Mouse (Mus musculus) hindbrain, embryonic 16.5 days (tissue): ENCODE results near the gene Alms1. TPM values are rescaled to one million over a fixed set of nuclear protein-coding genes. Genes with fewer than 3 reads are reported as not detected.
A peak's percentile ranks its signal among the peaks of the same experiment; 100 is the strongest.

Experiments
- ATAC-seq: fragments of 200-750 bp; cut with Nextera tagmentation; 2 replicates; pipeline ENCODE4 v1.8.0; 2017; ENCODE audit warnings: moderate TSS enrichment, moderate library complexity
- H3K27ac ChIP-seq: fragments of 300-500 bp; sonication (generic); 2 replicates; pipeline ENCODE4 v1.5.1; 2014; ENCODE audit warnings: low read depth, mild to moderate bottlenecking, control low read depth, low read length, moderate library complexity
- H3K27me3 ChIP-seq: fragments of 300-500 bp; sonication (generic); replicated peaks from 2 replicates; pipeline ENCODE4 v1.6.1; 2014; ENCODE audit warnings: low read length; ENCODE audit not compliant: control insufficient read depth, insufficient read depth
- H3K36me3 ChIP-seq: fragments of 300-500 bp; sonication (generic); 2 replicates; pipeline ENCODE4 v1.6.1; 2014; ENCODE audit warnings: mild to moderate bottlenecking, low read length, moderate library complexity, mixed read lengths; ENCODE audit not compliant: control insufficient read depth, insufficient read depth
- H3K4me1 ChIP-seq: fragments of 300-500 bp; sonication (generic); 2 replicates; pipeline ENCODE4 v1.6.1; 2014; ENCODE audit warnings: low read depth, low read length; ENCODE audit not compliant: control insufficient read depth, insufficient read depth
- H3K4me2 ChIP-seq: fragments of 300-500 bp; sonication (generic); 2 replicates; pipeline ENCODE4 v1.6.1; 2014; ENCODE audit warnings: mild to moderate bottlenecking, low read length, control low read depth, moderate library complexity
- H3K4me3 ChIP-seq: fragments of 300-500 bp; sonication (generic); 2 replicates; pipeline ENCODE4 v1.5.1; 2014; ENCODE audit warnings: mild to moderate bottlenecking, low read length, control low read depth, moderate library complexity
- H3K9ac ChIP-seq: fragments of 300-500 bp; sonication (generic); 2 replicates; pipeline ENCODE4 v1.6.1; 2014; ENCODE audit warnings: low read depth, mild to moderate bottlenecking, control low read depth, low read length, moderate library complexity
- H3K9me3 ChIP-seq: fragments of 300-500 bp; sonication (generic); 2 replicates; pipeline ENCODE4 v1.6.1; 2014; ENCODE audit warnings: mild to moderate bottlenecking, low read length, moderate library complexity; ENCODE audit not compliant: control insufficient read depth
- WGBS: fragments of 180-500 bp; shearing (Covaris S2); extraction: QIAGEN DNeasy Blood & Tissue Kit; methylation state at CpG from one replicate; pipeline ENCODE4 v1.1.7; 2014; 5-methylcytosine and 5-hydroxymethylcytosine counted together
- polyA plus RNA-seq: library from polyadenylated mRNA; unstranded; fragments of >200 nt; fragmentation: Nextera tagmentation; extraction: Ambion mirVana; gene quantifications from 2 replicates; pipeline ENCODE4 v1.2.1, GENCODE M21; 2015

Gene Alms1
- polyA plus RNA-seq, 1 experiment from 2014 or later: 4.3 TPM

GRCm38 (mm10) chr6:85586805-85587367 is 445 bp upstream of the Alms1 start:
- Histone ChIP-seq H3K9ac (peak overlapping the region; percentile 88; the same call in 1 of the 2 replicates), H3K4me1 (peaks cover 17% of the 10 kb centered on the region), H3K4me2 (peak overlapping the region; percentile 75), H3K36me3 (no peaks in the 10 kb centered on the region), H3K9me3 (no peaks in the 10 kb centered on the region), H3K27me3 (no peaks in the 10 kb centered on the region), H3K4me3 (peak overlapping the region; percentile 97), H3K27ac (peak overlapping the region; percentile 91; the same call in 1 of the 2 replicates)
- ATAC-seq: no peak; the same call in 1 of the 2 replicates
- WGBS: 32% methylated on average over 9 of the region's 9 CpGs

- H3K27me3 ChIP-seq: no peaks in the 10 kb centered on the region
- peak overlapping the region; percentile 91 for H3K27ac ChIP-seq
- H3K36me3 ChIP-seq: no peaks in the 10 kb centered on the region
- H3K9me3 ChIP-seq: no peaks in the 10 kb centered on the region
- ATAC-seq: peak; percentile 25; the same call in 1 of the 2 replicates
- peak overlapping the region; percentile 75 for H3K4me2 ChIP-seq
- 0% methylated on average over 10 of the region's 10 CpGs for WGBS
- H3K4me3 ChIP-seq: peak overlapping the region; percentile 97
- peak overlapping the region; percentile 88 for H3K9ac ChIP-seq
- peaks cover 17% of the 10 kb centered on the region for H3K4me1 ChIP-seq
Observed at GRCm38 (mm10) chr6:85588164-85588563, 833 bp downstream of the Alms1 start.

- peak overlapping the region; percentile 91; the same call in 1 of the 2 replicates for H3K27ac ChIP-seq
- no peak for ATAC-seq
- H3K9me3 ChIP-seq: no peaks in the 10 kb centered on the region
- no peaks in the 10 kb centered on the region for H3K27me3 ChIP-seq
- H3K4me3 ChIP-seq: peak overlapping the region; percentile 97
- 9% methylated on average over 4 of the region's 4 CpGs for WGBS
- no peaks in the 10 kb centered on the region for H3K36me3 ChIP-seq
- H3K4me2 ChIP-seq: peak overlapping the region; percentile 75
- peak overlapping the region; percentile 88 for H3K9ac ChIP-seq
- peaks cover 17% of the 10 kb centered on the region for H3K4me1 ChIP-seq
Observed at GRCm38 (mm10) chr6:85588568-85588967, 1.2 kb downstream of the Alms1 start.

- H3K4me3 ChIP-seq: no peak overlapping the region
- no peak for ATAC-seq
- 76% methylated on average over 2 of the region's 2 CpGs for WGBS
Observed at GRCm38 (mm10) chr6:85590116-85590515, 2.8 kb downstream of the Alms1 start.

GRCm38 (mm10) chr6:85599310-85599709 is 12.0 kb downstream of the Alms1 start:
- Histone ChIP-seq H3K36me3 (no peaks in the 10 kb centered on the region), H3K9ac (no peak overlapping the region), H3K9me3 (no peaks in the 10 kb centered on the region), H3K4me1 (no peaks in the 10 kb centered on the region), H3K27ac (no peak overlapping the region), H3K4me3 (no peak overlapping the region), H3K27me3 (no peaks in the 10 kb centered on the region), H3K4me2 (no peak overlapping the region)
- ATAC-seq: no peak
- WGBS: 72% methylated on average over 1 of the region's 1 CpGs

More at GRCm38 (mm10) chr6:85590116-85590515, 2.8 kb downstream of the Alms1 start:
- H3K9me3 ChIP-seq: no peaks in the 10 kb centered on the region
- H3K27ac ChIP-seq: no peak overlapping the region
- H3K27me3 ChIP-seq: no peaks in the 10 kb centered on the region
- H3K36me3 ChIP-seq: no peaks in the 10 kb centered on the region
- peak overlapping the region; percentile 75 for H3K4me2 ChIP-seq
- H3K9ac ChIP-seq: no peak overlapping the region
- H3K4me1 ChIP-seq: peaks cover 17% of the 10 kb centered on the region

- WGBS: 96% methylated on average over 1 of the region's 1 CpGs
- H3K27me3 ChIP-seq: no peaks in the 10 kb centered on the region
- no peak overlapping the region for H3K27ac ChIP-seq
Observed at GRCm38 (mm10) chr6:85610511-85610910, 23.2 kb downstream of the Alms1 start.

GRCm38 (mm10) chr6:85620826-85621225 is 33.5 kb downstream of the Alms1 start:
- Histone ChIP-seq H3K9me3 (0 out of 2 replicates have a peak, but pooled peaks cover 2% of the 10 kb centered on the region), H3K27me3 (no peaks in the 10 kb centered on the region), H3K4me3 (no peak overlapping the region), H3K4me1 (no peaks in the 10 kb centered on the region), H3K36me3 (peaks cover 52% of the 10 kb centered on the region), H3K4me2 (no peak overlapping the region), H3K27ac (no peak overlapping the region), H3K9ac (no peak overlapping the region)
- 93% methylated on average over 4 of the region's 4 CpGs for WGBS
- no peak for ATAC-seq

More at GRCm38 (mm10) chr6:85610511-85610910, 23.2 kb downstream of the Alms1 start:
- Histone ChIP-seq H3K36me3 (peaks cover 34% of the 10 kb centered on the region), H3K4me3 (no peak overlapping the region), H3K9me3 (no peaks in the 10 kb centered on the region), H3K4me2 (no peak overlapping the region), H3K4me1 (no peaks in the 10 kb centered on the region), H3K9ac (no peak overlapping the region)
- ATAC-seq: no peak

GRCm38 (mm10) chr6:85621600-85621999 is 34.3 kb downstream of the Alms1 start:
- Histone ChIP-seq H3K4me2 (no peak overlapping the region), H3K27ac (no peak overlapping the region), H3K36me3 (peaks cover 50% of the 10 kb centered on the region), H3K4me1 (no peaks in the 10 kb centered on the region), H3K9ac (no peak overlapping the region), H3K4me3 (no peak overlapping the region), H3K27me3 (no peaks in the 10 kb centered on the region), H3K9me3 (0 out of 2 replicates have a peak, but pooled peaks cover 2% of the 10 kb centered on the region)
- WGBS: 93% methylated on average over 5 of the region's 5 CpGs
- ATAC-seq: no peak

- Histone ChIP-seq H3K4me1 (no peaks in the 10 kb centered on the region), H3K9ac (no peak overlapping the region), H3K36me3 (peaks cover 53% of the 10 kb centered on the region), H3K4me3 (no peak overlapping the region), H3K4me2 (no peak overlapping the region), H3K9me3 (no peaks in the 10 kb centered on the region), H3K27me3 (no peaks in the 10 kb centered on the region), H3K27ac (no peak overlapping the region)
- 97% methylated on average over 4 of the region's 4 CpGs for WGBS
- no peak for ATAC-seq
Observed at GRCm38 (mm10) chr6:85624511-85624910, 37.2 kb downstream of the Alms1 start.
